Mouse (Mus musculus): ENCODE data around the gene Sema4d. TPM values are rescaled to one million over a fixed set of nuclear protein-coding genes. Genes with fewer than 3 reads are reported as not detected.
"Not testable (repeated sequence)": the region's sequence is repeated elsewhere in the genome, so short reads cannot be mapped to it uniquely, and the experiment has no call there.

Sema4d gene
- total and polyA plus RNA-seq, 3 experiments: 17.3 to 64.7 (median 62.1) TPM

GRCm38 (mm10) chr13:51839250-51840026, 45.9 kb upstream of the Sema4d start:
- peaks cover 73% of the 10 kb centered on the region for H3K4me1 ChIP-seq (ENCODE audit: insufficient read depth, low read depth, low read length)
- ATAC-seq (ENCODE audit: extremely low read depth, insufficient number of reproducible peaks, low FRiP score, poor library complexity, severe bottlenecking) (0 out of 2 replicates have a peak, but pooled peaks have one; percentile 26), DNase-seq (ENCODE audit: low spot score) (peak; percentile 32)
- H3K36me3 ChIP-seq (replicated peaks): no peaks in the 10 kb centered on the region
- no peak for TF ChIP-seq POLR2AphosphoS5 (IDR thresholded peaks at IDR 0.05; ENCODE audit: insufficient replicate concordance, low read depth, low read length)
- peak; percentile 77 for TF ChIP-seq CTCF (IDR thresholded peaks at IDR 0.05; ENCODE audit: low read depth, low read length)
- no peak for TF ChIP-seq GATA1 (IDR thresholded peaks at IDR 0.05; ENCODE audit: borderline replicate concordance, low read length)
- TF ChIP-seq TAL1 (conservative IDR thresholded peaks at IDR 0.05; ENCODE audit: low read depth, low read length): no peak
- H3K9me3 ChIP-seq (replicated peaks): no peaks in the 10 kb centered on the region
- no peak overlapping the region for H3K4me3 ChIP-seq (ENCODE audit: low read depth, low read length)
- peaks cover 36% of the 10 kb centered on the region for H3K27me3 ChIP-seq (ENCODE audit: insufficient read depth, low read length)

- H3K27me3 ChIP-seq (ENCODE audit: insufficient read depth, low read length): peaks cover 25% of the 10 kb centered on the region
- no peaks in the 10 kb centered on the region for H3K9me3 ChIP-seq (replicated peaks)
- H3K36me3 ChIP-seq (replicated peaks): no peaks in the 10 kb centered on the region
- TF ChIP-seq GATA1 (IDR thresholded peaks at IDR 0.05; ENCODE audit: borderline replicate concordance, low read length): no peak
- no peak for TF ChIP-seq TAL1 (conservative IDR thresholded peaks at IDR 0.05; ENCODE audit: low read depth, low read length)
- no peak for TF ChIP-seq CTCF (IDR thresholded peaks at IDR 0.05; ENCODE audit: low read depth, low read length)
- no peak for TF ChIP-seq GATA2 (IDR thresholded peaks at IDR 0.05; ENCODE audit: borderline replicate concordance, low read depth, low read length)
- TF ChIP-seq POLR2AphosphoS5 (IDR thresholded peaks at IDR 0.05; ENCODE audit: insufficient replicate concordance, low read depth, low read length): no peak
- DNase-seq (ENCODE audit: low spot score): no peak
- no peak overlapping the region for H3K4me3 ChIP-seq (ENCODE audit: low read depth, low read length)
- H3K4me1 ChIP-seq (ENCODE audit: insufficient read depth, low read depth, low read length): peaks cover 70% of the 10 kb centered on the region
- no peak for ATAC-seq (ENCODE audit: extremely low read depth, insufficient number of reproducible peaks, low FRiP score, poor library complexity, severe bottlenecking)
These were observed 43.9 kb upstream of the Sema4d start for GRCm38 (mm10) chr13:51837402-51837801.

GRCm38 (mm10) chr13:51835208-51835607, 41.7 kb upstream of the Sema4d start:
- Histone ChIP-seq H3K27me3 (ENCODE audit: insufficient read depth, low read length) (peaks cover 31% of the 10 kb centered on the region), H3K4me1 (ENCODE audit: insufficient read depth, low read depth, low read length) (peaks cover 62% of the 10 kb centered on the region)
- not testable (repeated sequence) for H3K9me3 ChIP-seq (replicated peaks); H3K4me3 ChIP-seq (ENCODE audit: low read depth, low read length); ATAC-seq (ENCODE audit: extremely low read depth, insufficient number of reproducible peaks, low FRiP score, poor library complexity, severe bottlenecking); H3K36me3 ChIP-seq (replicated peaks); DNase-seq (ENCODE audit: low spot score)

GRCm38 (mm10) chr13:51834520-51834919, 41.0 kb upstream of the Sema4d start:
- TF ChIP-seq GATA2 (IDR thresholded peaks at IDR 0.05; ENCODE audit: borderline replicate concordance, low read depth, low read length) (no peak), CTCF (IDR thresholded peaks at IDR 0.05; ENCODE audit: low read depth, low read length) (no peak), POLR2AphosphoS5 (IDR thresholded peaks at IDR 0.05; ENCODE audit: insufficient replicate concordance, low read depth, low read length) (no peak), GATA1 (IDR thresholded peaks at IDR 0.05; ENCODE audit: borderline replicate concordance, low read length) (no peak), TAL1 (conservative IDR thresholded peaks at IDR 0.05; ENCODE audit: low read depth, low read length) (no peak; the same call in 1 of the 2 replicates)
- DNase-seq (ENCODE audit: low spot score) (peak; percentile 45), ATAC-seq (ENCODE audit: extremely low read depth, insufficient number of reproducible peaks, low FRiP score, poor library complexity, severe bottlenecking) (peak; percentile 64)
- Histone ChIP-seq H3K4me1 (ENCODE audit: insufficient read depth, low read depth, low read length) (peaks cover 57% of the 10 kb centered on the region), H3K9me3 (replicated peaks) (no peaks in the 10 kb centered on the region), H3K4me3 (ENCODE audit: low read depth, low read length) (peak overlapping the region; percentile 40; the same call in 1 of the 2 replicates), H3K36me3 (replicated peaks) (no peaks in the 10 kb centered on the region), H3K27me3 (ENCODE audit: insufficient read depth, low read length) (peaks cover 31% of the 10 kb centered on the region)

GRCm38 (mm10) chr13:51834024-51834423, 40.5 kb upstream of the Sema4d start:
- not testable (repeated sequence) for ATAC-seq (ENCODE audit: extremely low read depth, insufficient number of reproducible peaks, low FRiP score, poor library complexity, severe bottlenecking)

GRCm38 (mm10) chr13:51833611-51834010, 40.1 kb upstream of the Sema4d start:
- TF ChIP-seq CTCF (IDR thresholded peaks at IDR 0.05; ENCODE audit: low read depth, low read length): no peak
- TF ChIP-seq POLR2AphosphoS5 (IDR thresholded peaks at IDR 0.05; ENCODE audit: insufficient replicate concordance, low read depth, low read length): no peak
- TF ChIP-seq GATA1 (IDR thresholded peaks at IDR 0.05; ENCODE audit: borderline replicate concordance, low read length): no peak
- H3K27me3 ChIP-seq (ENCODE audit: insufficient read depth, low read length): peaks cover 26% of the 10 kb centered on the region
- ATAC-seq (ENCODE audit: extremely low read depth, insufficient number of reproducible peaks, low FRiP score, poor library complexity, severe bottlenecking): peak; percentile 69
- no peaks in the 10 kb centered on the region for H3K9me3 ChIP-seq (replicated peaks)
- H3K4me3 ChIP-seq (ENCODE audit: low read depth, low read length): peak overlapping the region; percentile 49; the same call in 1 of the 2 replicates
- peak; percentile 25 for DNase-seq (ENCODE audit: low spot score)
- H3K36me3 ChIP-seq (replicated peaks): no peaks in the 10 kb centered on the region
- peaks cover 51% of the 10 kb centered on the region for H3K4me1 ChIP-seq (ENCODE audit: insufficient read depth, low read depth, low read length)

More at GRCm38 (mm10) chr13:51834024-51834423, 40.5 kb upstream of the Sema4d start:
- H3K4me1 ChIP-seq (ENCODE audit: insufficient read depth, low read depth, low read length): peaks cover 55% of the 10 kb centered on the region
- not testable (repeated sequence) for DNase-seq (ENCODE audit: low spot score); H3K9me3 ChIP-seq (replicated peaks); H3K36me3 ChIP-seq (replicated peaks)
- peak overlapping the region; percentile 40; the same call in 1 of the 2 replicates for H3K4me3 ChIP-seq (ENCODE audit: low read depth, low read length)
- peaks cover 29% of the 10 kb centered on the region for H3K27me3 ChIP-seq (ENCODE audit: insufficient read depth, low read length)

- DNase-seq (ENCODE audit: low spot score): no peak
- H3K4me1 ChIP-seq (ENCODE audit: insufficient read depth, low read depth, low read length): peaks cover 46% of the 10 kb centered on the region
- no peak overlapping the region for H3K4me3 ChIP-seq (ENCODE audit: low read depth, low read length)
- H3K27me3 ChIP-seq (ENCODE audit: insufficient read depth, low read length): peaks cover 16% of the 10 kb centered on the region
- no peak for TF ChIP-seq GATA1 (IDR thresholded peaks at IDR 0.05; ENCODE audit: borderline replicate concordance, low read length)
- TF ChIP-seq POLR2AphosphoS5 (IDR thresholded peaks at IDR 0.05; ENCODE audit: insufficient replicate concordance, low read depth, low read length): no peak
- no peak for TF ChIP-seq GATA2 (IDR thresholded peaks at IDR 0.05; ENCODE audit: borderline replicate concordance, low read depth, low read length)
- TF ChIP-seq TAL1 (conservative IDR thresholded peaks at IDR 0.05; ENCODE audit: low read depth, low read length): no peak
- no peak for TF ChIP-seq CTCF (IDR thresholded peaks at IDR 0.05; ENCODE audit: low read depth, low read length)
- no peak for ATAC-seq (ENCODE audit: extremely low read depth, insufficient number of reproducible peaks, low FRiP score, poor library complexity, severe bottlenecking)
- H3K36me3 ChIP-seq (replicated peaks): no peaks in the 10 kb centered on the region
- no peaks in the 10 kb centered on the region for H3K9me3 ChIP-seq (replicated peaks)
These were observed 38.9 kb upstream of the Sema4d start for GRCm38 (mm10) chr13:51832491-51832890.

All from G1E (cell line).